Mouse (Mus musculus) c-Kit-positive CD71-negative TER-119-negative erythroid progenitor cells, embryonic 14.5 days (primary cell): ENCODE results near the gene Acvrl1.

ENCODE experiments used
- DNase-seq: peaks from one replicate; pipeline ENCODE4 v3.0.0-alpha.2; 2013; ENCODE audit warnings: low read depth

The Acvrl1 gene

DNA sequence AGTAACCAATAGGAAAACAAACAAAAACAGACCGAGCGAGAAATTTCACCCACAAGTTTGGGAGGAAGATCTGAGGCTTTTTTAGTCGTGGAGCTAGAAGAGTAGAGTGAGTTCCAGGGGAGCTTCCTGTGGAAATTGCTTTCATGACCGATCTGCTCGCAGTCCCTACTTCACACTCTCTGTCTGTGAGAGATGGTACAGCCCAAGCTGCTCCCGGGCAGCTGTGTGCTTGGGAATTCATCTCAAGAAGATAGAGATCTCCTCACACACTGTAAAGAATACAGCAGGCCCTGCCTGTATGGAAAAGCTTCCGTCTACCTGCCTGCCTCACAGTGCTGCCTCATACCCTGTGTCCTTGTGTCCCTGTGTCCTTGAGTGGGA is 63.9 kb downstream of the Acvrl1 start:
- no peak for DNase-seq

DNA sequence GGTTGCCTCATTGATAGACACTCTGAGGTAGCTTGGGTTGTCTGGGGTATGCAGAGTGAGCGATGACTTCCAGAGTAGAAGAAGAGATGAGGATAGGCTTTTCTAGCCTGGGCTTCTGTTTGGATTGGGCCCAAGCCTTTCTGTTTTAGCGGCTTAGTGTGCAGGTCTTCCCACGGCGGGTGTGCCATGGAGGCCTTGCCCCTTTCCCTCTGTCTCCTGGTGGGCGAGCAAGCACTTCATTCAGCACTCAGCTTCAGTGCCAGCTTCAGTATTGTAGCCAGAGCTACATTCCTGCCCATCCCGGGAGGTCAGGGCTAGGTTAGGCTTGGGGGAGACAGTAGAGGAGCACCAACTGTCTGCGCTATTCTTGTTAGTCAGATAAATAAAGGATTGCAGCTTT is 64.3 kb downstream of the Acvrl1 start:
- DNase-seq, result no peak

DNA sequence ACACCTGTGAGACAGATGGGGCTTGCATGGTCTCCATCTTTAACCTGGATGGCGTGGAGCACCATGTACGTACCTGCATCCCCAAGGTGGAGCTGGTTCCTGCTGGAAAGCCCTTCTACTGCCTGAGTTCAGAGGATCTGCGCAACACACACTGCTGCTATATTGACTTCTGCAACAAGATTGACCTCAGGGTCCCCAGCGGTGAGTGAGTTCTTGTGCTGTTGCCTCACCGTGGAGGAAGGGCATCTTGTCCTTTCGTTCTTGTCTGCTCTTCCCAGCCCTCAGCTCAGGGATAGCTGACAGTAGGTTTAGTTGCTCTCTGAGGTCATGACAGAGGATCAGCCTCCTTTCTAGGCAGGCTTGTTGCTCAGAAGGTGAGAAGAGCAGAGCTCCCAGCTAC is 65.6 kb downstream of the Acvrl1 start:
- no peak for DNase-seq
